Mouse (Mus musculus): ENCODE data around the gene Acer2.
A peak's percentile ranks its signal among the peaks of the same experiment; 100 is the strongest.

Gene Acer2

DNA sequence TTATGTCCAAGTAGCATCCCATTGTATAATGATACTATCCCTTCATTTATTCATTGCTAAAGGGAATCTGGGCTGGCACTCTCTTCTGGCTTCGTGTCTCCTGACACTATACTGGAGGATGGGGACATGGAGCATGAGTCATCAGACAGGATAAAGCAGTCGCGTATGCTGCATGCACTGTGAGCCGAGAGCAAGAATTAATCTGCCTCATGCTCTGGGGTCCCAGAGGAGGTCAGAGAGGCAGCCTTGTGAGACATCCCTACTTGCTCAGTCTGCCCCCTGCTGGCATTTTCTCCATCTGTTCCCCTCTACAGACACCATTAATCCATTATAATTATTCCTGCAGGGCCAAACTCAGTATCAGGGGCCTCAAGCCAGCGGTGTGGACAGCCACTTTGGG, 79.3 kb downstream of the Acer2 start:
- DNase-seq (ENCODE audit: low spot score in 2 of 2) = no peak

DNA sequence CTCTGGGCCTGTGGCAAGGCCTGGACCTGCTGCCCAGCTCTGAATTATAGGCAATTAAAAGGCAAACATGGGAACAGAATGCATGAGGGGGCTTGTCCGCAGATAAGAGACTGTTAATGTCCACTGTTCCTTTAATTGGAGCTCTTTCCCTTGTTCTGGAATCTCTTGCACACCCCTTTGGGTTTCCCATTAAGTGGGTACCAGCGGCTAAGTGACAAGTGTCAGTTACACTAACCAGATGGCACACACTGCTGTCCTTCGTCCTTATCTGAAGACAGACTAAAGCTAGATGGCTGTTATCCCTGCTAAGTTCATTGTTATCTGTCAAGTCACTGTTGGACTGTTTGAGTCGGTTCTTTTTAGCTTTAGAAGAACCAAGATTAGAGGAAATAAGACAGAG, 81.3 kb downstream of the Acer2 start:
- no peak for DNase-seq (ENCODE audit: low spot score in 2 of 2)

DNA sequence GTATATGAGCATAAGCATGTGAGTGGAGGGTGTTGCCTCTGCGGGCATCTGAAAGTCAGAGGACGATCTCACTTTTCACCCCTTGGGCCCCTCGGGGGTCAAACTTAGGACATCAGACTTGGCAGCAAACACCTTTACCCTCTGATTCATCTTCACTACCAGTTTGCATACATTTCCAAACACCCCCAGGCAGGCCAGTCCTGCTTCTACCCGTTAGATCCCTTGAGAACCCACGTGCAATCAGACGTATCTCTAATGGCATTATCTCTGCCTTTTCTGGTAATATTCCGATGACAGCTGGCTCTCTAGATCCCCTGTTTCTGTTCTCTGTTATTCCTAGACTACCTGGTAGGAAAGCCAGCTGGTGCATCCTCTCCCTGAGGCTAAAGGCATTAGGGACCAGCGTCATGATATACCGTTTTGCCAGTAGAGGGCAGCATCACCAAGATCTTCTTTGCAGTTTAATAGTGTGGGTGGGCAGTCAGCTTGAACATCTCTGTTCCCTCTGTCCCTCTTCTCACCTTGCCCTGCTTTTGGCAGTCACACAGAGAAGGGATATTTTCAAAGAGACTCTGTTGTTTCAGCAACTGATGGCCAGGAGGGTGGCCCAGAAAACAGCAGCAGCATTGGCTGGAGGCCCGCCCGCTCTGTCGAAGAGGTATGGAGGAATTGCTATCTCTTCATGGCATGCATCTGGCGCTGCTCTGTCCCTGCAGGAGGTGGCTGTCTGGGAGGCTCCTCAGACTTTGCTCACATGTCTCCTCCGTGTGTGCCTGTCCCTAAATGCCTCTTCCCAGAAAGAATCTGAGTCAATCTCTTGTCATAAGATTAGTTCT, 83.6 kb downstream of the Acer2 start:
- peak; percentile 81 to 85 for DNase-seq (ENCODE audit: low spot score in 2 of 2)

- no peak for DNase-seq (ENCODE audit: low spot score in 2 of 2)
These were observed 103.1 kb downstream of the Acer2 start for GRCm38 (mm10) chr4:86977272-86977671.

All from right cerebral cortex, postnatal 10 days (tissue).